Mouse (Mus musculus) Patski (cell line): ENCODE measurements around the gene Rtn4ip1. TPM values are rescaled to one million over a fixed set of nuclear protein-coding genes. Genes with fewer than 3 reads are reported as not detected.
A peak's percentile ranks its signal among the peaks of the same experiment; 100 is the strongest.

Experiments used
- ATAC-seq: fragments of 100-300 bp; one replicate; pipeline ENCODE4 v1.8.0; 2021
- CTCF ChIA-PET: fragments of 350-600 bp; sonication (Branson Sonifier 250); formaldehyde crosslinking; loops from one replicate; lab custom pipeline; 2022; ENCODE audit warnings: inconsistent platforms; lab: Charles Lee
- POLR2A ChIA-PET: fragments of 350-600 bp; sonication (Branson Sonifier 250); formaldehyde crosslinking; loops from one replicate; lab custom pipeline; 2022; ENCODE audit warnings: antibody characterized with exemption, inconsistent platforms; lab: Charles Lee
- DNase-seq: peaks from one replicate; pipeline ENCODE4 v3.0.0-alpha.2; 2011; ENCODE audit warnings: low read depth, low spot score
- H3K27me3 ChIP-seq: fragments of 371-371 bp; one replicate; pipeline ENCODE4 v1.5.1; 2021
- CTCF ChIP-seq: fragments of 100-300 bp; IDR thresholded peaks from one replicate; pipeline ENCODE4 v1.5.1; 2021
- in situ Hi-C: fragments of 300-500 bp; cut with MboI; formaldehyde crosslinking; loops from 3 replicates; pipeline ENCODE4 v1.11.1; 2018; ENCODE audit warnings: low pct_unique_long_range_greater_than_20kb, mixed read lengths
- polyA plus RNA-seq: library from polyadenylated mRNA; unstranded; gene quantifications from one replicate; pipeline ENCODE4 v1.2.3, GENCODE M21; 2021

Rtn4ip1 gene
- polyA plus RNA-seq, 1 experiment from 2014 or later, result 13.9 TPM

GRCm38 (mm10) chr10:44002004-44002940 is 100.7 kb downstream of the Rtn4ip1 start:
- H3K27me3 ChIP-seq, result no peaks in the 10 kb centered on the region

GRCm38 (mm10) chr10:44002995-44003524 is 101.5 kb downstream of the Rtn4ip1 start:
- in situ Hi-C loops, result loop anchor here (5.0 kb wide), 1 partner anchor 64 kb away; no protein-coding TSS in a partner anchor
- no peaks in the 10 kb centered on the region for H3K27me3 ChIP-seq
- no peak for ATAC-seq
- POLR2A ChIA-PET, result interaction anchor here (1.4 to 2.3 kb wide), 2 partner anchors 29 to 33 kb away, joined by 3 to 4 read pairs; no protein-coding TSS in a partner anchor
- no peak for DNase-seq
- no peak for TF ChIP-seq CTCF
- CTCF ChIA-PET, result interaction anchor here (0.8 to 1.5 kb wide), 7 partner anchors 34 to 68 kb away, joined by 3 to 5 read pairs (median 3); no protein-coding TSS in a partner anchor

More at GRCm38 (mm10) chr10:44002004-44002940, 100.7 kb downstream of the Rtn4ip1 start:
- ChIA-PET CTCF (interaction anchor here (0.8 to 1.5 kb wide), 7 partner anchors 28 to 69 kb away, joined by 3 to 7 read pairs (median 5); no protein-coding TSS in a partner anchor), POLR2A (interaction anchor here (1.4 to 2.3 kb wide), 2 partner anchors 29 to 32 kb away, joined by 3 to 4 read pairs; no protein-coding TSS in a partner anchor)
- in situ Hi-C loops, result loop anchor here (5.0 kb wide), 1 partner anchor 65 kb away; no protein-coding TSS in a partner anchor
- DNase-seq, result no peak
- ATAC-seq, result no peak
- no peak for TF ChIP-seq CTCF

GRCm38 (mm10) chr10:44003551-44004151 is 102.0 kb downstream of the Rtn4ip1 start:
- in situ Hi-C loops, result loop anchor here (5.0 kb wide), 1 partner anchor 64 kb away; no protein-coding TSS in a partner anchor
- TF ChIP-seq CTCF, result no peak
- ChIA-PET CTCF (interaction anchor here (0.8 to 1.5 kb wide), 5 partner anchors 35 to 68 kb away, joined by 3 to 5 read pairs (median 3); no protein-coding TSS in a partner anchor), POLR2A (interaction anchor here (0.8 to 2.3 kb wide), 3 partner anchors 30 to 62 kb away, joined by 3 to 4 read pairs (median 3); no protein-coding TSS in a partner anchor)
- ATAC-seq, result peak; percentile 46
- no peaks in the 10 kb centered on the region for H3K27me3 ChIP-seq
- no peak for DNase-seq

GRCm38 (mm10) chr10:44004221-44004751 is 102.7 kb downstream of the Rtn4ip1 start:
- in situ Hi-C loops, result loop anchor here (5.0 kb wide), 1 partner anchor 63 kb away; no protein-coding TSS in a partner anchor
- no peaks in the 10 kb centered on the region for H3K27me3 ChIP-seq
- TF ChIP-seq CTCF, result no peak
- CTCF ChIA-PET, result interaction anchor here (1.5 kb wide), 1 partner anchor 67 kb away, joined by 5 read pairs; no protein-coding TSS in a partner anchor
- POLR2A ChIA-PET, result interaction anchor here (0.8 to 2.3 kb wide), 3 partner anchors 31 to 61 kb away, joined by 3 to 4 read pairs (median 3); no protein-coding TSS in a partner anchor
- ATAC-seq, result peak; percentile 64
- no peak for DNase-seq

GRCm38 (mm10) chr10:44005677-44006641 is 104.4 kb downstream of the Rtn4ip1 start:
- ChIA-PET CTCF (no interaction called here), POLR2A (interaction anchor here (1.1 kb wide), 1 partner anchor 10 kb away, joined by 3 read pairs; no protein-coding TSS in a partner anchor)
- TF ChIP-seq CTCF, result no peak
- no peaks in the 10 kb centered on the region for H3K27me3 ChIP-seq
- DNase-seq, result no peak
- in situ Hi-C loops, result no loop called here
- ATAC-seq, result peak; percentile 33

Other genes with a start within 250 kb of the Rtn4ip1 start
- 16.7 TPM for gene Qrsl1, start 62 bp upstream of the Rtn4ip1 start, polyA plus RNA-seq
- gene Crybg1, start 247.0 kb downstream of the Rtn4ip1 start, polyA plus RNA-seq, result 25.5 TPM